Mouse (Mus musculus) sigmoid colon, adult 10 weeks (tissue): ENCODE measurements around the gene Lnpk. TPM values are rescaled to one million over a fixed set of nuclear protein-coding genes. Genes with fewer than 3 reads are reported as not detected.

Experiments used
- polyA plus RNA-seq: library from polyadenylated mRNA; stranded (reverse); fragments of 350-450 nt; fragmentation: Illumina TruSeq; extraction: RNeasy Lipid Tissue Mini Kit (QIAGEN cat#74804); gene quantifications from one replicate; pipeline ENCODE4 v1.2.3, GENCODE M21; 2014; ENCODE audit warnings: low read depth, low replicate concordance

Gene Lnpk
- 60.0 TPM for polyA plus RNA-seq

GRCm38 (mm10) chr2:74578843-74579489 lies at the start of gene Lnpk:
Lnpk (minus strand) TSS chr2:74579435.

Other genes with a start within 250 kb of the Lnpk start
- gene Evx2, start 80.1 kb upstream of the Lnpk start, polyA plus RNA-seq, result 3.8 TPM
- 126 TPM for gene Hoxd13, start 88.9 kb upstream of the Lnpk start, polyA plus RNA-seq
- gene Hoxd12, start 95.6 kb upstream of the Lnpk start, polyA plus RNA-seq, result 1.4 TPM
- gene Hoxd11, start 100.1 kb upstream of the Lnpk start, polyA plus RNA-seq, result 12.7 TPM
- gene Hoxd10, start 112.5 kb upstream of the Lnpk start, polyA plus RNA-seq, result 12.6 TPM
- gene Hoxd9, start 118.3 kb upstream of the Lnpk start, polyA plus RNA-seq, result 1.6 TPM
- gene Hoxd8, start 125.2 kb upstream of the Lnpk start, polyA plus RNA-seq, result 3.9 TPM
- gene Hoxd3, start 132.5 kb upstream of the Lnpk start, polyA plus RNA-seq, result 0.47 TPM
- gene Hoxd4, start 132.5 kb upstream of the Lnpk start, polyA plus RNA-seq, result 0.88 TPM
- 0.25 TPM for gene Gm28230, start 147.3 kb upstream of the Lnpk start, polyA plus RNA-seq
- not detected for gene Hoxd1, start 183.5 kb upstream of the Lnpk start, polyA plus RNA-seq
- gene Mtx2, start 246.4 kb upstream of the Lnpk start, polyA plus RNA-seq, result 210 TPM